Mouse (Mus musculus) liver, embryonic 13.5 days (tissue): ENCODE results near the gene Gm49340. TPM values are rescaled to one million over a fixed set of nuclear protein-coding genes. Genes with fewer than 3 reads are reported as not detected.
A peak's percentile ranks its signal among the peaks of the same experiment; 100 is the strongest.
"Not testable (repeated sequence)": the region's sequence is repeated elsewhere in the genome, so short reads cannot be mapped to it uniquely, and the experiment has no call there.

Experiments
- ATAC-seq: fragments of 200-750 bp; cut with Nextera tagmentation; 2 replicates; pipeline ENCODE4 v1.8.0; 2017; ENCODE audit warnings: low read depth, mild to moderate bottlenecking, moderate number of reproducible peaks, moderate library complexity
- DNase-seq: peaks from one replicate; pipeline ENCODE4 v3.0.0; 2022
- H3K27ac ChIP-seq: fragments of 300-500 bp; sonication (generic); 2 replicates; pipeline ENCODE4 v1.5.1; 2015; ENCODE audit warnings: moderate library complexity, mild to moderate bottlenecking, inconsistent platforms
- H3K27me3 ChIP-seq: fragments of 300-500 bp; sonication (generic); 2 replicates; pipeline ENCODE4 v1.6.1; 2015; ENCODE audit warnings: mild to moderate bottlenecking, inconsistent platforms
- H3K36me3 ChIP-seq: fragments of 300-500 bp; sonication (generic); 2 replicates; pipeline ENCODE4 v1.6.1; 2015; ENCODE audit warnings: mild to moderate bottlenecking, inconsistent platforms
- H3K4me1 ChIP-seq: fragments of 300-500 bp; sonication (generic); replicated peaks from 2 replicates; pipeline ENCODE4 v1.6.1; 2015; ENCODE audit warnings: inconsistent platforms
- H3K4me2 ChIP-seq: fragments of 300-500 bp; sonication (generic); 2 replicates; pipeline ENCODE4 v1.6.1; 2015; ENCODE audit warnings: inconsistent platforms, mild to moderate bottlenecking, moderate library complexity
- H3K4me3 ChIP-seq: fragments of 300-500 bp; sonication (generic); replicated peaks from 2 replicates; pipeline ENCODE4 v1.5.1; 2015; ENCODE audit warnings: mild to moderate bottlenecking, inconsistent platforms
- H3K9ac ChIP-seq: fragments of 300-500 bp; sonication (generic); 2 replicates; pipeline ENCODE4 v1.6.1; 2015; ENCODE audit warnings: mild to moderate bottlenecking, inconsistent platforms
- H3K9me3 ChIP-seq: fragments of 300-500 bp; sonication (generic); replicated peaks from 2 replicates; pipeline ENCODE4 v1.6.1; 2016; ENCODE audit warnings: inconsistent platforms
- WGBS: fragments of 180-500 bp; shearing (Covaris S2); methylation state at CpG from one replicate; pipeline ENCODE4 v1.1.7; 2015; ENCODE audit not compliant: insufficient replicate concordance; 5-methylcytosine and 5-hydroxymethylcytosine counted together
- polyA plus RNA-seq: library from polyadenylated mRNA; unstranded; fragments of >200 nt; fragmentation: Nextera tagmentation; extraction: Ambion mirVana; gene quantifications from 2 replicates; pipeline ENCODE4 v1.2.1, GENCODE M21; 2015

The Gm49340 gene
- polyA plus RNA-seq: not detected in 2 replicates

DNA sequence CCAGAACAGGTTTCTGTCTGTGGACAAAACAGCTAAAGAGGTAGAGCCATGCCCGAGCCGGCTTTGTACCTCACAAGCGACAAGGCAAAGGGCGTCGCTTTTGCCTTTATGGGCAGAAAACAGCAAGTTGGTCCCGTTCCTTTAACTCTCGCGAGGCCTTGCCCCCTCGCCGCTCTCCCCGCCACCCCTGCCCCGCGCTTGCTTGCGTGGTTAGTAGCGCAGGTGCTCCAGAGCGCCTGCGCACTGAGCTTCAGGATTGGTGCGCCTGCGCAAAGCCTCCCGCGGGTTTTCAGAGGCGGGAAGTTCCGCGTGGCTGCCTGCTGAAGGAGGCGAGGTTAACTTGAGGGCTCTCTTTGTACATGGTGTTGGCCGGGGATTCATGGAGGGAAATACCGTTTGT, at the start of gene Gm49340, which contains the start of the genes Aspa and Spata22:
Gene Gm49340 (plus strand): TSS at position 300 of the 400 bp plus-strand sequence.
Gene Aspa (minus strand): TSS at position 155 of the 400 bp plus-strand sequence.
Gene Spata22 (plus strand): TSS at position 300 of the 400 bp plus-strand sequence.
- H3K36me3 ChIP-seq: no peaks in the 10 kb centered on the region
- H3K27ac ChIP-seq: no peak within 1 kb of the TSS
- no peak for ATAC-seq
- H3K27me3 ChIP-seq: no peaks in the 10 kb centered on the region
- no peak within 1 kb of the TSS for H3K9ac ChIP-seq
- no peak within 1 kb of the TSS for H3K4me2 ChIP-seq
- no peaks in the 10 kb centered on the region for H3K9me3 ChIP-seq
- no peak for DNase-seq
- 69% methylated on average over 27 of the region's 27 CpGs for WGBS
- H3K4me3 ChIP-seq: no peak within 1 kb of the TSS
- no peaks in the 10 kb centered on the region for H3K4me1 ChIP-seq

DNA sequence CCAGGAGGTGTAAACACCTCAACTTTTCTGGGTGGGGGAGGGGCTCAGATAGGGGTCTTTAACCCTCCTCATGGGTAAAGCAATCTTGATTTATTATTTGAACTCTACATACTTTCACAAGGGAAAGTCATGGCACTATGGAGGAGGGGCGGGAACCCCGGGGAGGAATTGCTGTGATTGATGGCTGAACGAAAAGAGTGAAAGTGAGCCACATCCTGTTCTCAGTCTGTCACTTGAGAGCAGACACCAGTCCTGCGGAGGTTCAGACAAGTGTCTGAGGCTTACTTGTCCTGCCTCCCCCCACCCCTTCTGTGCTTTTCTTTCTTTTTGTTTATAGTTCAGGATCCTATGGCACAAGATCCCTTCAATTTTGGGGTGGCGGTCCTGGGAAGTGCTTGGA, 48.8 kb upstream of the Gm49340 start:
- ATAC-seq (no peak), DNase-seq (no peak)
- no peak overlapping the region for H3K4me2 ChIP-seq
- WGBS: 24% methylated on average over 5 of the region's 5 CpGs
- no peaks in the 10 kb centered on the region for H3K36me3 ChIP-seq
- no peak overlapping the region for H3K27ac ChIP-seq
- no peak overlapping the region for H3K9ac ChIP-seq
- H3K9me3 ChIP-seq: no peaks in the 10 kb centered on the region
- H3K27me3 ChIP-seq: no peaks in the 10 kb centered on the region
- no peak overlapping the region for H3K4me3 ChIP-seq
- H3K4me1 ChIP-seq: no peaks in the 10 kb centered on the region

- Histone ChIP-seq H3K27ac (no peak overlapping the region), H3K27me3 (no peaks in the 10 kb centered on the region), H3K36me3 (no peaks in the 10 kb centered on the region), H3K9ac (no peak overlapping the region), H3K4me2 (peak overlapping the region; percentile 46), H3K9me3 (no peaks in the 10 kb centered on the region), H3K4me3 (peak overlapping the region; percentile 7; the same call in 1 of the 2 replicates), H3K4me1 (no peaks in the 10 kb centered on the region)
- ATAC-seq (peak; percentile 57), DNase-seq (peak; percentile 8)
- WGBS: 3% methylated on average over 16 of the region's 16 CpGs
Observed at GRCm38 (mm10) chr11:73281528-73282027, 48.0 kb upstream of the Gm49340 start.

DNA sequence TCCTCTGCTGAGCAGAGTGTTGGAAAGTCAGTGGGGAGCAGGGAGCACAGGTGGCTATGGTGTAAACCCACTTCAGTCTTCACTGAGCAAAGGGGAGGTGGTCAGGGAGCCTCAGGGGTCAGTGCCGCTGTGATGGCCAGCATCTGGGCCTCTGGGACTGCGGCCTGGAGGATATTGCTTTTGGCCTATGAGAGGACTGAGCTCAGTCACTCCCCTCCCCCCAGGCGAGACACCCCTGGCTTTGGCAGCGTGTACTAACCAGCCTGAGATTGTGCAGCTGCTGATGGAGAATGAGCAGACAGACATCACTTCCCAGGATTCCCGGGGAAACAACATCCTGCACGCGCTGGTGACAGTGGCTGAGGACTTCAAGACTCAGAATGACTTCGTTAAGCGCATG, 46.2 kb upstream of the Gm49340 start:
- Histone ChIP-seq H3K4me1 (no peaks in the 10 kb centered on the region), H3K4me3 (no peak overlapping the region), H3K36me3 (no peaks in the 10 kb centered on the region), H3K27ac (no peak overlapping the region), H3K4me2 (no peak overlapping the region), H3K9me3 (no peaks in the 10 kb centered on the region), H3K9ac (no peak overlapping the region), H3K27me3 (no peaks in the 10 kb centered on the region)
- ATAC-seq (no peak), DNase-seq (no peak)
- 57% methylated on average over 9 of the region's 9 CpGs for WGBS

DNA sequence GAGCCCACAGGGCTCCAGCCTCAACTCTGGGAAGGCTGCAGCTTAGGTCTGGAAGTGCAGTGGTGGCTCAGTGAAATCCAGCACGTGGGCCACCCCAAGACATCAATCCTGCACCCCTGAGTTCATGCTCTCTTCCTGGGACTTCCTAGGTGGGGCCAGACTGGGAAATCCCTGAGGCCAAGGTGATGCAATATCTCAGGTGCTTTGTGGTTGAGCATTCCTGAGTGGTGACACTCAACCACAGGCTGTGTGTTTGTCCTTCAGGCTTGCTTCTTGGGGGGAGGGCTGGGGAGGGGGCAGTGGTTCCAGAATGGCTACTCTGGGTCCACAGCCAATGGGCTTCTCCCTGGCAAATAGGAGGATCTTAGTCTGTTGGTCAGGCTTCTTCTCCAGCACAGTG, 45.6 kb upstream of the Gm49340 start:
- Histone ChIP-seq H3K36me3 (no peaks in the 10 kb centered on the region), H3K4me2 (no peak overlapping the region), H3K4me1 (no peaks in the 10 kb centered on the region), H3K9ac (no peak overlapping the region), H3K27me3 (no peaks in the 10 kb centered on the region), H3K9me3 (no peaks in the 10 kb centered on the region), H3K27ac (no peak overlapping the region), H3K4me3 (no peak overlapping the region)
- WGBS: 24% methylated on average over 1 of the region's 1 CpGs
- DNase-seq: no peak
- ATAC-seq: no peak

DNA sequence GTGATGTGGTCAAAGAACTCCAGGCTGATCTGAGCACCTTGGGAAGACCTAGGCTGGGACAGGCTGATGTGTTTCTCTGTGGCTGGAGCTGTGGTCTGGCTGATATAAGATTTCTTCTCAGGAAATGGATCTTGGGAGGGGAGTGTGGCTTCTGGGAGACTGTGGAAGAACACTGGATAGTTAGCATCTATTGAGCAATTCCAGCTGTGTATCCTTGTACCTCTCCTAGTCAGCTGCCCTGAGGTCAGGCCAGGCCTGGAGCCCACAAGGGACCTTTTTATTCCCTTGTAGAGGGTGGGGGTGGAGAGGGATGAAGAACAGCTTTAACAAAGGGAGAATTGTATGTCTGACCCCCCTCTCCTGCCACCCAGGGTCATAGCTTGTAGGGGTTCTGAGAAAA, 45.2 kb upstream of the Gm49340 start:
- no peaks in the 10 kb centered on the region for H3K9me3 ChIP-seq
- ATAC-seq: no peak
- H3K36me3 ChIP-seq: no peaks in the 10 kb centered on the region
- H3K27me3 ChIP-seq: no peaks in the 10 kb centered on the region
- H3K27ac ChIP-seq: no peak overlapping the region
- H3K4me2 ChIP-seq: no peak overlapping the region
- no peak overlapping the region for H3K4me3 ChIP-seq
- no peak for DNase-seq
- H3K9ac ChIP-seq: no peak overlapping the region
- H3K4me1 ChIP-seq: no peaks in the 10 kb centered on the region

DNA sequence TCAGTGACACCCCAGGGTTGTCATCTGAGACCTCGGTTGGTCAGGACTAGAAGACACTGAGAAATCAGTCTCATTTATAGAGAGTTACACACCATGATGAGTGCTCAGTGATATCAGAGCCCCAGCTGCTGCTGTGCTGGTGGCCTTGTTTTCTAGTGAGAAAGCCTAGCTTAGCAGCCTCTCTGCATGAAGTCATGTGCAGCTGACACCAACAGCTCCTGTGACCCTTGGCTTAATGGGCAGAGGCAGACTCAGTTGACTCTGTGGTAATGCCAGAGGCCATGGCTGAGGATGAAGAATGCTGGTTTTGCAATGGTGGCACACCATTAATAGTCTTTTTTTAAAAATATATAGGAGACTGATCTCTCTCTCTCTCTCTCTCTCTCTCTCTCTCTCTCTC, 39.9 kb upstream of the Gm49340 start:
- DNase-seq: no peak
- H3K9me3 ChIP-seq: no peaks in the 10 kb centered on the region
- no peaks in the 10 kb centered on the region for H3K4me1 ChIP-seq
- H3K27me3 ChIP-seq: no peaks in the 10 kb centered on the region
- ATAC-seq: no peak
- WGBS: 64% methylated on average over 1 of the region's 1 CpGs
- no peak overlapping the region for H3K9ac ChIP-seq
- H3K36me3 ChIP-seq: no peaks in the 10 kb centered on the region
- no peak overlapping the region for H3K27ac ChIP-seq
- H3K4me2 ChIP-seq: no peak overlapping the region
- no peak overlapping the region for H3K4me3 ChIP-seq

DNA sequence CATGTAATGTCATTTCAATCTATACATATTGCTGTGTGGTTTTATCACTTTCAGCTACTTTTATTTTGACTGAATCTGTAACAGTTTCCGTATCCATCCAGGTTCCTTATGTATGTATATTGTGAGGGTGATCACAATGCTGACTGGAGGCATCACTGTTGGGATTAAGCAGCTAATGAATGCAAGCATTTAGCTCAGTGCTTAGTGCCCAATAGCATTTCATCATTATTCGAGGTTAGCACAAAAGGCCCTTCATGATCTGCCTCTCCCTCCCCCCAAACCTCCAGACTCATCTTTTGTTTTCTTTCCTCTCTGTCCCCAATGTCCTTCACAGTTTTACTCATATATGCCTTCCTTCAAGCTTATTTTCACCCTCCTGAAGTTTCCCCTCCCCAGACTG, 26.4 kb upstream of the Gm49340 start:
- Histone ChIP-seq H3K9me3 (no peaks in the 10 kb centered on the region), H3K4me2 (no peak overlapping the region), H3K36me3 (no peaks in the 10 kb centered on the region), H3K9ac (no peak overlapping the region), H3K4me3 (no peak overlapping the region), H3K4me1 (no peaks in the 10 kb centered on the region), H3K27me3 (no peaks in the 10 kb centered on the region), H3K27ac (no peak overlapping the region)
- ATAC-seq: no peak
- 45% methylated on average over 2 of the region's 2 CpGs for whole genome bisulfite sequencing
- DNase-seq: no peak

DNA sequence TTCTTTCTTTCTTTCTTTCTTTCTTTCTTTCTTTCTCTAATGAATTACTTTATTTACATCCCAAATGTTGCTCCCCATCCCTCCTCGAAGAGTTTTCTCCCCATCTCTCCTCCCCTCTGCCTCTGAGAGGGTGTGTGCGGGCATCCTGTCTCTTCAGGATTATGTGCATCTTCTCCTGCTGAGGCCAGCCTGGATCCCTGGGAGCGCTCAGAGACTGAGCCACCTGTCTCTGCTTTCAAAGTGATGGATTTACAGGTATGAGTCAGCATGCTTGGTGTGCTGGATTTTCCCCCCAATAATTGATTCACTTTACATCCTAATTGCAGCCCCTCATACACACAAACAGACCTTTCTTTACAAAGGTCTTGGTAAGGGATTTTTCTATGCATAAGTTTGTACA, 13.6 kb upstream of the Gm49340 start:
- H3K36me3 ChIP-seq: no peaks in the 10 kb centered on the region
- ATAC-seq: no peak

GRCm38 (mm10) chr11:73318581-73318980, 11.0 kb upstream of the Gm49340 start:
- H3K27ac ChIP-seq, H3K4me2 ChIP-seq, DNase-seq, H3K36me3 ChIP-seq, H3K9me3 ChIP-seq, H3K27me3 ChIP-seq, H3K4me1 ChIP-seq, ATAC-seq, H3K4me3 ChIP-seq, H3K9ac ChIP-seq: not testable (repeated sequence)
- 58% methylated on average over 2 of the region's 2 CpGs for WGBS

More for the DNA sequence above, 13.6 kb upstream of the Gm49340 start:
- Histone ChIP-seq H3K27me3 (no peaks in the 10 kb centered on the region), H3K27ac (no peak overlapping the region), H3K4me2 (no peak overlapping the region), H3K4me1 (no peaks in the 10 kb centered on the region), H3K9me3 (no peaks in the 10 kb centered on the region), H3K9ac (no peak overlapping the region), H3K4me3 (no peak overlapping the region)
- no peak for DNase-seq
- 37% methylated on average over 3 of the region's 3 CpGs for WGBS

GRCm38 (mm10) chr11:73321064-73321463, 8.5 kb upstream of the Gm49340 start:
- not testable (repeated sequence) for H3K4me3 ChIP-seq, H3K4me2 ChIP-seq, H3K9ac ChIP-seq, H3K36me3 ChIP-seq, H3K9me3 ChIP-seq, DNase-seq, H3K27ac ChIP-seq, ATAC-seq, H3K27me3 ChIP-seq, H3K4me1 ChIP-seq
- 75% methylated on average over 13 of the region's 13 CpGs for WGBS

DNA sequence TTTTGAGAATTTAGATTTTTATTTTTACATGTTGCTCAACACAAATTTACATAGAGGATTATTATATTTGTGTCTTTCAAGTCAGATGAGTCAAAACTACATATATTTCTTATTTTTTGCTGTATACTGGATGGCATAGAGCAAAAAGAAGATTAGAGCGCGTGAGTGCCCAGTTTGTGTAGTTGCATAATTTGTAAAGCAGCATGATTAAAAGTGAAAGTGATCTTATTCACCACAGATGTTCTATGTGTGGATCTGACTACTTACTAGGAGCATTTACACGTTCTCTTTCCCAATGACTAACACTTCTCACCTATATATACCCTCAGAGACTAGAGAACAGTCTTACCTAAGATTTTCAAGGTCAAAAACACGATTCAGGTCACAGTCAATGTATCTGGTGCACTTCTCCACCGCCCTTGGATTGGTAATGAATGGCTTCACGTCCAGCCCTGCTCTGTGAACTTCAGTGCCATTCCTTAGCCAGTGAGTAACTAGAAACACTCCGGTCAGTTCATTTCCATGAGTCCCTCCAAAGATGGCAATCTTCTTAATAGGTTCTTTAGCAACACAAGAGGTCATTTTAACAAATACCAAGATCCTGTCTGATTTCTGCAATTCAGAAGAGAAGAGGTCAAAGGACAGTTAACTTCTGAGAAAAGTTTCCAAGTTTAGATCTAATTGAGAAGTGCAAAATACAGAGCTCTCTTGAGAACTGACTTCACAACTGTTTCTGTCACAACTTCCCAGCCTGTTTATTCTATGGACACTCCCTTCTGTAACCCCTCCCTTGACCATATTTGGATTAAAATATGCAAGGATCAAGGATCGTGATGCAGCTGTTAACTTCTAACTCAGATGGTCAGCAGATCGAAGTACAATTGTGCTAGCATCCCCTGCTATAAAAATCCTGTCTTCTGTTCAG, 5.4 kb upstream of the Gm49340 start:
- H3K4me2 ChIP-seq: no peak overlapping the region
- no peak overlapping the region for H3K27ac ChIP-seq
- no peak for ATAC-seq
- no peak for DNase-seq
- H3K27me3 ChIP-seq: no peaks in the 10 kb centered on the region
- 51% methylated on average over 9 of the region's 9 CpGs for WGBS
- no peaks in the 10 kb centered on the region for H3K4me1 ChIP-seq
- H3K4me3 ChIP-seq: no peak overlapping the region
- no peak overlapping the region for H3K9ac ChIP-seq
- H3K9me3 ChIP-seq: no peaks in the 10 kb centered on the region
- H3K36me3 ChIP-seq: no peaks in the 10 kb centered on the region
